Mouse (Mus musculus) CH12.LX (cell line): ENCODE measurements around the gene Sval3. TPM values are rescaled to one million over a fixed set of nuclear protein-coding genes. Genes with fewer than 3 reads are reported as not detected.

ENCODE experiments used
- DNase-seq: peaks from one replicate; pipeline ENCODE4 v3.0.0-alpha.2; 2013; ENCODE audit errors: extremely low read depth
- H3K27ac ChIP-seq: 2 replicates; pipeline ENCODE4 v1.5.1; 2012; ENCODE audit warnings: low read depth, mild to moderate bottlenecking, control low read depth, moderate library complexity; ENCODE audit not compliant: insufficient read depth
- H3K27me3 ChIP-seq: replicated peaks from 2 replicates; pipeline ENCODE3; 2012; ENCODE audit warnings: inconsistent platforms
- H3K36me3 ChIP-seq, 2 experiments: replicated peaks in 1 of 2; 2 replicates each; pipeline versions ENCODE3 to v1.6.1; 2012; ENCODE audit warnings: inconsistent platforms in 1 of 2, low read length in 1 of 2, mild to moderate bottlenecking in 1 of 2, mixed read lengths in 1 of 2, moderate library complexity in 1 of 2; ENCODE audit not compliant: control insufficient read depth in 1 of 2, insufficient read depth in 1 of 2
- H3K4me1 ChIP-seq, 2 experiments: 2 replicates each; pipeline ENCODE4 v1.6.1; 2012; ENCODE audit warnings: inconsistent platforms in 1 of 2, moderate library complexity in 1 of 2; ENCODE audit not compliant: insufficient read depth in 2 of 2, control insufficient read depth in 1 of 2
- H3K4me2 ChIP-seq: 2 replicates; pipeline ENCODE4 v1.6.1; 2012; ENCODE audit warnings: low read depth, mild to moderate bottlenecking, control low read depth; ENCODE audit not compliant: poor library complexity, insufficient read depth, severe bottlenecking
- H3K4me3 ChIP-seq, 3 experiments: fragments of 150-350 bp in 1 of 3; sonication (generic) in 1 of 3; replicated peaks in 1 of 3; 2 replicates each; pipeline versions ENCODE3 to v1.5.1; 2011 to 2012; ENCODE audit warnings: low read depth in 2 of 3, low read length in 2 of 3, mild to moderate bottlenecking in 2 of 3, moderate library complexity in 2 of 3, control low read depth in 1 of 3, improper control_type of control experiment in 1 of 3, inconsistent platforms in 1 of 3, mixed read lengths in 1 of 3; ENCODE audit not compliant: poor library complexity in 1 of 3
- H3K79me2 ChIP-seq: replicated peaks from 2 replicates; pipeline ENCODE4 v1.6.1; 2012; ENCODE audit warnings: mild to moderate bottlenecking, moderate library complexity; ENCODE audit not compliant: control insufficient read depth, poor library complexity, insufficient read depth, severe bottlenecking; ENCODE audit errors: extremely low read depth
- H3K9ac ChIP-seq: 2 replicates; pipeline ENCODE4 v1.6.1; 2012; ENCODE audit warnings: low read depth, mild to moderate bottlenecking, control low read depth, moderate library complexity; ENCODE audit not compliant: insufficient read depth
- H3K9me3 ChIP-seq: replicated peaks from 2 replicates; pipeline ENCODE3; 2012; ENCODE audit warnings: low read length, inconsistent platforms, mixed read lengths
- CHD1 ChIP-seq: IDR thresholded peaks from 2 replicates; pipeline ENCODE4 v1.6.1; 2012; ENCODE audit warnings: low read depth, low read length, improper control_type of control experiment, inconsistent platforms
- CTCF ChIP-seq, 2 experiments: IDR thresholded peaks in 1 of 2; conservative IDR thresholded peaks in 1 of 2; 2 replicates each; pipeline ENCODE4 v1.5.1; 2011 to 2012; ENCODE audit warnings: low read depth in 2 of 2, low read length in 2 of 2, improper control_type of control experiment in 1 of 2, inconsistent platforms in 1 of 2, mild to moderate bottlenecking in 1 of 2, moderate library complexity in 1 of 2
- EP300 ChIP-seq: IDR thresholded peaks from 2 replicates; pipeline ENCODE4 v1.6.1; 2011; ENCODE audit warnings: low read length, improper control_type of control experiment
- IRF4 ChIP-seq: IDR thresholded peaks from 2 replicates; pipeline ENCODE4 v1.6.1; 2014; ENCODE audit warnings: low read depth, mild to moderate bottlenecking, inconsistent platforms, low read length, improper control_type of control experiment
- JUND ChIP-seq: conservative IDR thresholded peaks from 2 replicates; pipeline ENCODE4 v1.6.1; 2011; ENCODE audit warnings: low read depth, low read length, improper control_type of control experiment
- KAT2A ChIP-seq: IDR thresholded peaks from 2 replicates; pipeline ENCODE4 v1.6.1; 2012; ENCODE audit warnings: low read length, improper control_type of control experiment, inconsistent platforms; ENCODE audit not compliant: insufficient replicate concordance
- MAFK ChIP-seq: IDR thresholded peaks from 2 replicates; pipeline ENCODE4 v1.6.1; 2011; ENCODE audit warnings: low read length, improper control_type of control experiment; ENCODE audit not compliant: insufficient replicate concordance
- MAX ChIP-seq: IDR thresholded peaks from 2 replicates; pipeline ENCODE4 v1.6.1; 2011; ENCODE audit warnings: low read length, improper control_type of control experiment
- MXI1 ChIP-seq: IDR thresholded peaks from 2 replicates; pipeline ENCODE4 v1.6.1; 2011; ENCODE audit warnings: mild to moderate bottlenecking, low read depth, low read length, improper control_type of control experiment
- NELFE ChIP-seq: IDR thresholded peaks from 2 replicates; pipeline ENCODE4 v1.6.1; 2011; ENCODE audit warnings: low read depth, low read length, improper control_type of control experiment
- POLR2AphosphoS2 ChIP-seq: IDR thresholded peaks from 2 replicates; pipeline ENCODE4 v1.6.1; 2011; ENCODE audit warnings: low read depth, low read length, improper control_type of control experiment
- RAD21 ChIP-seq: IDR thresholded peaks from 2 replicates; pipeline ENCODE4 v1.6.1; 2011; ENCODE audit warnings: low read depth, mild to moderate bottlenecking, low read length, improper control_type of control experiment, moderate library complexity
- RCOR1 ChIP-seq: conservative IDR thresholded peaks from 2 replicates; pipeline ENCODE4 v1.6.1; 2012; ENCODE audit warnings: low read depth, mild to moderate bottlenecking, inconsistent platforms, low read length, improper control_type of control experiment
- SMC3 ChIP-seq: IDR thresholded peaks from 2 replicates; pipeline ENCODE4 v1.6.1; 2011; ENCODE audit warnings: low read depth, low read length, improper control_type of control experiment
- TCF12 ChIP-seq: IDR thresholded peaks from 2 replicates; pipeline ENCODE4 v1.6.1; 2014; ENCODE audit warnings: low read depth, mild to moderate bottlenecking, inconsistent platforms, low read length, improper control_type of control experiment
- UBTF ChIP-seq: IDR thresholded peaks from 2 replicates; pipeline ENCODE4 v1.6.1; 2012; ENCODE audit warnings: low read depth, mild to moderate bottlenecking, inconsistent platforms, low read length, improper control_type of control experiment, moderate library complexity
- ZKSCAN1 ChIP-seq: IDR thresholded peaks from 2 replicates; pipeline ENCODE4 v1.6.1; 2012; ENCODE audit warnings: low read depth, inconsistent platforms, low read length, improper control_type of control experiment, borderline replicate concordance
- ZMIZ1 ChIP-seq: IDR thresholded peaks from 2 replicates; pipeline ENCODE4 v1.6.1; 2012; ENCODE audit warnings: low read depth, mild to moderate bottlenecking, inconsistent platforms, low read length, improper control_type of control experiment
- dilution Hi-C: fragments of 300-500 bp; cut with MboI; formaldehyde crosslinking; loops from 2 replicates; pipeline ENCODE4 v1.14.3; 2020; ENCODE audit warnings: low sequenced_read_pairs; ENCODE audit not compliant: extremely low pct_unique_long_range_greater_than_20kb, extremely low pct_ligation_motif_present
- in situ Hi-C: fragments of 300-500 bp; cut with MboI; formaldehyde crosslinking; loops from 3 replicates; pipeline ENCODE4 v1.14.3; 2019; ENCODE audit warnings: low sequenced_read_pairs, low pct_ligation_motif_present, low pct_unique_long_range_greater_than_20kb, mixed read lengths
- polyA plus RNA-seq: library from polyadenylated mRNA; unstranded; fragments of >175 nt; gene quantifications from 2 replicates; pipeline ENCODE4 v1.2.1, GENCODE M21; 2012; ENCODE audit warnings: low read depth; ENCODE audit not compliant: insufficient read length
- total RNA-seq, 2 experiments: library from RNA; depleted of rRNA; stranded (reverse); fragments of 300-350 nt in 1 of 2; fragments of >200 nt in 1 of 2; gene quantifications; 2 replicates each; pipeline ENCODE4 v1.2.3; 2012 to 2014

The Sval3 gene
- total RNA-seq (2012; rRNA removed) (not detected in 2 replicates), total RNA-seq (2014; rRNA removed) (not detected in 2 replicates), polyA plus RNA-seq (not detected in 2 replicates)

- Histone ChIP-seq H3K36me3 (no peaks in the 10 kb centered on the region), H3K4me3 (no peak within 1 kb of the TSS), H3K4me1 (peaks cover 0 to 3% of the 10 kb centered on the region in 2 experiments; a peak in 2 of 4 replicates), H3K27ac (no peak within 1 kb of the TSS), H3K27me3 (no peaks in the 10 kb centered on the region)
- DNase-seq: no peak
- in situ Hi-C loops (no loop called here), dilution Hi-C loops (no loop called here)
- no peak for TF ChIP-seq JUND
- no peak for TF ChIP-seq MXI1
- no peak for TF ChIP-seq MAFK
- no peak for TF ChIP-seq RAD21
- TF ChIP-seq NELFE: no peak
- TF ChIP-seq CTCF (conservative IDR thresholded peaks at IDR 0.05 in 1 of 2, IDR thresholded peaks at IDR 0.05 in 1 of 2; ENCODE audit: low read depth in 2 of 2, low read length in 2 of 2): no peak
- TF ChIP-seq POLR2AphosphoS2: no peak
- TF ChIP-seq ZKSCAN1: no peak
- no peak for TF ChIP-seq ZMIZ1
- no peak for TF ChIP-seq UBTF
- no peak for TF ChIP-seq MAX
- no peak for TF ChIP-seq IRF4
- no peak for TF ChIP-seq CHD1
- no peak for TF ChIP-seq SMC3
- TF ChIP-seq TCF12: no peak
- TF ChIP-seq, all 38 proteins: peak for 0
- no peaks in the 10 kb centered on the region for H3K9me3 ChIP-seq
- no peaks in the 10 kb centered on the region for H3K79me2 ChIP-seq
- no peak within 1 kb of the TSS for H3K9ac ChIP-seq
- H3K4me2 ChIP-seq: no peak within 1 kb of the TSS
These were observed at the start of gene Sval3 for GRCm38 (mm10) chr6:41967840-41968239. Sval3 (plus strand) TSS chr6:41968140.

DNA sequence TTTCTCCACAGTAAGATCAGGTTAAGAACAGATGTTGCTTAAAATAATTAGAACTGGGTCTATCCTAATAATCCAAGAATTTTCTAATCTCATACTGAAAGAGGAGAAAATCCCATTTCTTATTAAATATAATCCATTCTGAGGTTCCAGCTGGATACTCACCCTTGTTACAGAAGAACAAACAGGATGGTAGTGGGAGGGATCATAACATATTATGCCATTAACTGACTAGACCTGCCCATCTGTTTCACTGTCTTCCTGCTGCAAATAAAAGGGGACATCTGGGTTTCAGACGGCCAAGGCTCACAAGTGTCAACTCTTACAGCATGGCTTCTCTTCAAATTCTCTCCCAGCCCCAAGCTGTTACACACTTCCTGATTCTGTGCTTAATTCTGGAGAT is 16.6 kb upstream of the Sval3 start, which contains the start of gene Sval1:
TSS of gene Sval1 (plus strand) at position 301 of the 400 bp plus-strand sequence.
- no peaks in the 10 kb centered on the region for H3K79me2 ChIP-seq
- no peaks in the 10 kb centered on the region for H3K9me3 ChIP-seq
- H3K27ac ChIP-seq: no peak within 1 kb of the TSS
- no peak within 1 kb of the TSS for H3K4me2 ChIP-seq
- in situ Hi-C loops (no loop called here), dilution Hi-C loops (no loop called here)
- TF ChIP-seq EP300 (no peak), KAT2A (no peak), RCOR1 (no peak), IRF4 (no peak)
- no peaks in the 10 kb centered on the region for H3K36me3 ChIP-seq
- DNase-seq: no peak
- no peak within 1 kb of the TSS for H3K4me3 ChIP-seq
- no peaks in the 10 kb centered on the region for H3K27me3 ChIP-seq
- peaks cover 0 to 2% of the 10 kb centered on the region in 2 experiments; a peak in 1 of 4 replicates for H3K4me1 ChIP-seq
- no peak within 1 kb of the TSS for H3K9ac ChIP-seq

Other genes with a start within 250 kb of the Sval3 start
- not detected in 2 replicates for gene Olfr459, start 193.0 kb upstream of the Sval3 start, total RNA-seq (2012; rRNA removed)
- not detected in 2 replicates for gene Olfr459, start 193.0 kb upstream of the Sval3 start, total RNA-seq (2014; rRNA removed)
- gene Olfr459, start 193.0 kb upstream of the Sval3 start, polyA plus RNA-seq: not detected in 2 replicates
- gene Pip, start 120.6 kb upstream of the Sval3 start, total RNA-seq (2012; rRNA removed): not detected in 2 replicates
- gene Pip, start 120.6 kb upstream of the Sval3 start, total RNA-seq (2014; rRNA removed): not detected in 2 replicates
- gene Pip, start 120.6 kb upstream of the Sval3 start, polyA plus RNA-seq: not detected in 2 replicates
- gene Sval2, start 115.2 kb upstream of the Sval3 start, total RNA-seq (2012; rRNA removed): not detected in 2 replicates
- not detected in 2 replicates for gene Sval2, start 115.2 kb upstream of the Sval3 start, total RNA-seq (2014; rRNA removed)
- gene Sval2, start 115.2 kb upstream of the Sval3 start, polyA plus RNA-seq: not detected in 2 replicates
- not detected in 2 replicates for gene Sval1, start 16.5 kb upstream of the Sval3 start, total RNA-seq (2012; rRNA removed)
- not detected in 2 replicates for gene Sval1, start 16.5 kb upstream of the Sval3 start, total RNA-seq (2014; rRNA removed)
- not detected in 2 replicates for gene Sval1, start 16.5 kb upstream of the Sval3 start, polyA plus RNA-seq
- gene Sva, start 70.3 kb downstream of the Sval3 start, total RNA-seq (2012; rRNA removed): not detected in 2 replicates
- not detected in 2 replicates for gene Sva, start 70.3 kb downstream of the Sval3 start, total RNA-seq (2014; rRNA removed)
- gene Sva, start 70.3 kb downstream of the Sval3 start, polyA plus RNA-seq: not detected in 2 replicates
- gene Tas2r139, start 172.8 kb downstream of the Sval3 start, total RNA-seq (2012; rRNA removed): not detected in 2 replicates
- not detected in 2 replicates for gene Tas2r139, start 172.8 kb downstream of the Sval3 start, total RNA-seq (2014; rRNA removed)
- not detected in 2 replicates for gene Tas2r139, start 172.8 kb downstream of the Sval3 start, polyA plus RNA-seq
- not detected in 2 replicates for gene Tas2r144, start 247.2 kb downstream of the Sval3 start, total RNA-seq (2012; rRNA removed)
- gene Tas2r144, start 247.2 kb downstream of the Sval3 start, total RNA-seq (2014; rRNA removed): not detected in 2 replicates
- not detected in 2 replicates for gene Tas2r144, start 247.2 kb downstream of the Sval3 start, polyA plus RNA-seq